Mouse (Mus musculus) hindbrain, postnatal 0 days (tissue): ENCODE measurements at regions not wholly inside any gene's neighbourhood (a gene's known extent, or its start where the extent isn't known, plus 50 kb on each side); places are given as distances from the start of the nearest gene placed in this dataset.

ENCODE experiments used
- ATAC-seq: fragments of 200-750 bp; cut with Nextera tagmentation; 2 replicates; pipeline ENCODE4 v1.8.0; 2017; ENCODE audit warnings: mild to moderate bottlenecking, moderate TSS enrichment, moderate library complexity
- DNase-seq: peaks from one replicate; pipeline ENCODE4 v3.0.0-alpha.2; 2015; ENCODE audit warnings: low spot score
- H3K27ac ChIP-seq: fragments of 300-500 bp; sonication (generic); 2 replicates; pipeline ENCODE4 v1.5.1; 2014; ENCODE audit warnings: mild to moderate bottlenecking
- H3K27me3 ChIP-seq: fragments of 300-500 bp; sonication (generic); 2 replicates; pipeline ENCODE4 v1.6.1; 2014; ENCODE audit warnings: low read length, mixed read lengths; ENCODE audit not compliant: insufficient read depth
- H3K36me3 ChIP-seq: fragments of 300-500 bp; sonication (generic); 2 replicates; pipeline ENCODE4 v1.6.1; 2014; ENCODE audit warnings: low read length, mixed read lengths; ENCODE audit not compliant: insufficient read depth
- H3K4me1 ChIP-seq: fragments of 300-500 bp; sonication (generic); 2 replicates; pipeline ENCODE4 v1.6.1; 2014; ENCODE audit warnings: antibody characterized with exemption, low read length, mixed read lengths; ENCODE audit not compliant: insufficient read depth
- H3K4me2 ChIP-seq: fragments of 300-500 bp; sonication (generic); 2 replicates; pipeline ENCODE4 v1.6.1; 2014; ENCODE audit warnings: low read depth, mild to moderate bottlenecking, low read length, moderate library complexity, mixed read lengths
- H3K4me3 ChIP-seq: fragments of 300-500 bp; sonication (generic); 2 replicates; pipeline ENCODE4 v1.5.1; 2014; ENCODE audit warnings: low read length
- H3K9ac ChIP-seq: fragments of 300-500 bp; sonication (generic); replicated peaks from 2 replicates; pipeline ENCODE4 v1.6.1; 2014; ENCODE audit warnings: mild to moderate bottlenecking, low read length, moderate library complexity, mixed read lengths
- H3K9me3 ChIP-seq: fragments of 300-500 bp; sonication (generic); 2 replicates; pipeline ENCODE4 v1.6.1; 2016; ENCODE audit warnings: low read length, mixed read lengths
- CTCF ChIP-seq: IDR thresholded peaks from 2 replicates; pipeline ENCODE4 v1.5.1; 2016; ENCODE audit warnings: antibody characterized with exemption, control low read depth, low read depth
- WGBS: fragments of 180-500 bp; shearing (Covaris S2); extraction: QIAGEN DNeasy Blood & Tissue Kit; methylation state at CpG from one replicate; pipeline ENCODE4 v1.1.7; 2014; 5-methylcytosine and 5-hydroxymethylcytosine counted together

GRCm38 (mm10) chr19:28778386-28778785, 56.5 kb upstream of the Slc1a1 start:
- TF ChIP-seq CTCF, result no peak
- ATAC-seq (no peak), DNase-seq (no peak)
- Histone ChIP-seq H3K36me3 (no peaks in the 10 kb centered on the region), H3K4me1 (no peaks in the 10 kb centered on the region), H3K27me3 (no peaks in the 10 kb centered on the region), H3K9ac (no peak overlapping the region), H3K9me3 (no peaks in the 10 kb centered on the region), H3K4me2 (no peak overlapping the region), H3K27ac (no peak overlapping the region), H3K4me3 (no peak overlapping the region)
- WGBS, result 75% methylated on average over 4 of the region's 4 CpGs

DNA sequence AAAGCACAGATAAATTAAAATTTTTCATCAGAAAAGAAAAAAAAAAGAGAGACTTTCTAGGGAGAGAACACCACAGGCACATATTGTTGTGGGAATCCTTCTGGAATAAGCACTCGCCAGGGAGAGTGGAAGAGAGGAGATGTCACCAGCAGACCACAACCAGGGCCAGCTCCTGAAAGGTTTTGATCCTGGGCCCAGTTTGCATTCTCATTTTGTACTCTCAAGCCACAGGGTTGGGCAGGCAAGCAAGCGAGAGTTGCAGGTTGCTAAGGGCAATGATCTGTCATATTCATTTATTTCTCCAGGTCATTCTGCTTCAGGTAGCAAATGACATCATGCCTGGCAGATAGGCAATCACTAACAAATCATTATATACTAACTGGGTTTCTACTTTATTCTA, 52.9 kb upstream of the Slc1a1 start:
- H3K9me3 ChIP-seq, result no peaks in the 10 kb centered on the region
- H3K4me1 ChIP-seq, result no peaks in the 10 kb centered on the region
- no peak for DNase-seq
- WGBS, result 66% methylated on average over 2 of the region's 2 CpGs
- H3K27me3 ChIP-seq, result no peaks in the 10 kb centered on the region
- no peak for TF ChIP-seq CTCF
- no peak overlapping the region for H3K27ac ChIP-seq
- no peaks in the 10 kb centered on the region for H3K36me3 ChIP-seq
- H3K9ac ChIP-seq, result no peak overlapping the region
- no peak overlapping the region for H3K4me3 ChIP-seq
- no peak for ATAC-seq
- H3K4me2 ChIP-seq, result no peak overlapping the region
